Mouse (Mus musculus) megakaryocyte progenitor cell, adult 5-6 weeks (primary cell): ENCODE results near the gene Acot1. TPM values are rescaled to one million over a fixed set of nuclear protein-coding genes. Genes with fewer than 3 reads are reported as not detected.

Experiments
- ATAC-seq: replicated peaks from 2 replicates; pipeline ENCODE4 v1.8.0; 2016; ENCODE audit warnings: mild to moderate bottlenecking, moderate TSS enrichment, inconsistent platforms; ENCODE audit not compliant: poor library complexity
- total RNA-seq, 2 experiments: library from RNA; stranded (forward) in 1 of 2; stranded (reverse) in 1 of 2; fragments of 157-497, 149-512 nt in 1 of 2; fragments of 200-1000 nt in 1 of 2; gene quantifications; 2 replicates each; pipeline versions ENCODE4 v1.2.3 to v1.2.4; 2015 to 2017

Gene Acot1
- total RNA-seq, 2 experiments from 2014 or later = 11.8 to 14.6 TPM

- ATAC-seq = peak; percentile 84
Measured at GRCm38 (mm10) chr12:84060946-84061345, 51.7 kb downstream of the Acot1 start.

DNA sequence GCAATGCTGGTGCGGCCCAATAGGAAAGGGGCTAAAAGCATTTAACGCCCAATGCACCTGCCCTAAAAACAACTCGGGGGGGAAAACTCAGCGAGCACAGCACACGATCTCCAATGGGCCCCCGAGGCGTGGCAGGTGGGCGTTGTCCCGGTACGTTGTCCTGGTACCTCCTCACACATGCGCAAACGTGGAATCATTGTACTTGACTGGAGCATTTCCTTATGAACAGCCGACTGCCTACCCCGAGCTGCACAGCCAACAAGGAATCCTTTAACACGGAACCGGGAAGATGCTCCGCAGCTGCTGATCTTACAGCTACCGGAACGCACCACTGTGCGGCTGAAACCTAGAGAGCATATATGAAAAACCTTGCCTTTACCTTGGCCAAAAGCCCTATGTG lies 53.0 kb downstream of the Acot1 start:
- ATAC-seq = no peak

DNA sequence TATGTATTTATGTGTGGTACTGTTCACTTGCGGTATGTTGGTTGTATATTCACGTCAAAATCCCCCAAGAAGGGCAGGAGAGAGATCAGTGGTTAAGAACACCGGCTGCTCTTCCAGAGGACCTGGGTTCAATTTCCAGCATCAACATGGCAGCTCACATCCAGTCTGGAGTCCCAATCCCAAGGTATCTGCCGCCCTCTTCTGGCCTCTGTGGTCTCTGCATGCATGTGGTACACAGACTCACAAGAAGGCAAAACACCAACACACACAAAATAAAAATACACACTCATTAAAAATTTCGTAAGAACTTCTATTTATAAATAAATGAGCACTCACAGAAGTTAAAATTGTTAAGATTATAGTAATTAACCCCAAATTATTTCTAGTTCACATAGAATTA lies 53.9 kb downstream of the Acot1 start:
- peak; percentile 52; the same call in 1 of the 2 replicates for ATAC-seq

DNA sequence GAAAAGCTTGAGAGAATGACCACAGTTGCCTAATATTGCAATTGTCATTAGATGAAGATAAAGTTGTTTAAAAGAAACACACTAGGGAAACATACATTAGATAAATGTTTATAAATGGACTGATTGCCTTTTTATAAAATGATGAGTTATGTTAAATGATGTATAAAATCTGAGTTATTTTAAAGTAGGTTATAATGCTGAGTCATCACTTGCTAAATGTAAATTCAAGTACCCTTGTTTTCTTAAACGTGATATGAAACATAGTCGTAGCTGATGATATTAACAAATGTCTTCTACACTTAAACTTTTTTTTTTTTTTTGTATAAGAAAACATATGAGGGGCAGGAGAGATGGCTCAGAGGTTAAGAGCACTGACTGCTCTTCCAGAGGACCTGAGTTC lies 54.5 kb downstream of the Acot1 start:
- no peak for ATAC-seq

- ATAC-seq = no peak
Measured at GRCm38 (mm10) chr12:84064621-84065020, 55.3 kb downstream of the Acot1 start.

DNA sequence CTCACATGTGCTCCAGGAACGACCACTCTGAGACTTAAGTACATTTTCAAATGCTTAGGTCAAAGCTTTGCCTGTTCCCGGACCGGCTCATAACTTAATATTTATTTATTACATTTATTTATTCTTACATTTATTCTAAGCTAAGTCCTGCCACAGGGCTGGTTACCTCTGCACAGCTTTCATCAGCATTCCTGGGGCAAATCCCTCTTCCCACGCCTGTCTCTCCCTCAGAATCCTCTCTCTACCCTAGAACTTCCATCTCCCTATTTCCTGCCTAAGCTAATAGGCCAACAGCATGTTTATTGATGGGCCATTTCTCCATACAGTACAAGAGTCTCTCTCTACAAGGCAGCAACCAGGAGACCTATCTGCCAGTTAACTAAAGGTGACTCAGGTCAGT lies 58.5 kb downstream of the Acot1 start:
- no peak for ATAC-seq

Other genes with a start within 250 kb of the Acot1 start
- not detected in 2 replicates for gene Papln, start 245.9 kb upstream of the Acot1 start, total RNA-seq (2015)
- gene Papln, start 245.9 kb upstream of the Acot1 start, total RNA-seq (2017) = not detected in 2 replicates
- gene Numb, start 87.6 kb upstream of the Acot1 start, total RNA-seq (2015) = 15.9 and 19.3 TPM in 2 replicates
- 12.6 and 26.8 TPM in 2 replicates for gene Numb, start 87.6 kb upstream of the Acot1 start, total RNA-seq (2017)
- 13.5 and 14.6 TPM in 2 replicates for gene Riox1, start 58.9 kb upstream of the Acot1 start, total RNA-seq (2015)
- 16.7 and 17.7 TPM in 2 replicates for gene Riox1, start 58.9 kb upstream of the Acot1 start, total RNA-seq (2017)
- not detected in 2 replicates for gene Heatr4, start 24.6 kb upstream of the Acot1 start, total RNA-seq (2015)
- not detected in 2 replicates for gene Heatr4, start 24.6 kb upstream of the Acot1 start, total RNA-seq (2017)
- 12.1 and 13.3 TPM in 2 replicates for gene Acot2, start 21.6 kb upstream of the Acot1 start, total RNA-seq (2015)
- gene Acot2, start 21.6 kb upstream of the Acot1 start, total RNA-seq (2017) = 9.4 and 12.7 TPM in 2 replicates
- gene Acot4, start 28.9 kb downstream of the Acot1 start, total RNA-seq (2015) = 0.07 TPM in 1 of 2 replicates, not detected in the other
- 0.03 TPM in 1 of 2 replicates, not detected in the other for gene Acot4, start 28.9 kb downstream of the Acot1 start, total RNA-seq (2017)
- gene Gm49366, start 29.4 kb downstream of the Acot1 start, total RNA-seq (2015) = not detected in 2 replicates
- gene Gm49366, start 29.4 kb downstream of the Acot1 start, total RNA-seq (2017) = not detected in 2 replicates
- gene Acot3, start 42.7 kb downstream of the Acot1 start, total RNA-seq (2015) = not detected in 2 replicates
- not detected in 2 replicates for gene Acot3, start 42.7 kb downstream of the Acot1 start, total RNA-seq (2017)
- gene Acot5, start 59.8 kb downstream of the Acot1 start, total RNA-seq (2015) = not detected in 2 replicates
- not detected in 2 replicates for gene Acot5, start 59.8 kb downstream of the Acot1 start, total RNA-seq (2017)
- 1.5 and 2.0 TPM in 2 replicates for gene Acot6, start 91.2 kb downstream of the Acot1 start, total RNA-seq (2015)
- gene Acot6, start 91.2 kb downstream of the Acot1 start, total RNA-seq (2017) = 1.7 and 2.0 TPM in 2 replicates
- 0.61 and 1.1 TPM in 2 replicates for gene Dnal1, start 104.9 kb downstream of the Acot1 start, total RNA-seq (2015)
- gene Dnal1, start 104.9 kb downstream of the Acot1 start, total RNA-seq (2017) = 0.41 and 0.75 TPM in 2 replicates
- 0.15 TPM in 2 replicates for gene Pnma1, start 139.0 kb downstream of the Acot1 start, total RNA-seq (2015)
- 0.24 and 0.62 TPM in 2 replicates for gene Pnma1, start 139.0 kb downstream of the Acot1 start, total RNA-seq (2017)
- gene Elmsan1, start 209.4 kb downstream of the Acot1 start, total RNA-seq (2015) = 13.7 and 14.1 TPM in 2 replicates
- gene Elmsan1, start 209.4 kb downstream of the Acot1 start, total RNA-seq (2017) = 11.5 and 15.2 TPM in 2 replicates